Mouse (Mus musculus) adrenal gland, postnatal 14 days (tissue): ENCODE results near the gene Man1c1. TPM values are rescaled to one million over a fixed set of nuclear protein-coding genes. Genes with fewer than 3 reads are reported as not detected.

Experiments
- DNase-seq: peaks from one replicate; pipeline ENCODE4 v3.0.0; 2021; ENCODE audit warnings: mixed read lengths
- total RNA-seq: library from RNA; stranded (reverse); gene quantifications from 2 replicates; pipeline ENCODE4 v1.2.3, GENCODE M21; 2021

The Man1c1 gene
- total RNA-seq, 1 experiment from 2014 or later = 21.5 TPM

DNA sequence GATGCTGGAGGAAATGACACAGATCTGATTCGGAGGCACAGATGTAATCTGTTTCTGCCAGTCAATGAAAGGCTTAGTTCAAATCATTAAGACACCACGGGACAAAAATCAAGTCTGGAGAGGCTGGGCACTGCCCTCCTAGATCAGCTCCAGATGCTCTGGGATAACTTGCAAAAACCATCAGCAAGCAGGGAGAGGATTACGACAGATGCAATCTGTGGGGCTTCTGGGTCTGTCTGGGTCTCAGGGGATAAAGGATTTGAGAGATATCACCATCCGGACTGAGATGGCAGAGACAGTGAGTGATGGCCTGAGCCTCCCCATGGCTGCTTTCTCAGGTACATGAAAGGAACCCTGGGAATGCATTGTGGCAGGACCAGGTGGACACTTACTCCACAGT, 99.6 kb downstream of the Man1c1 start:
- DNase-seq = no peak

DNA sequence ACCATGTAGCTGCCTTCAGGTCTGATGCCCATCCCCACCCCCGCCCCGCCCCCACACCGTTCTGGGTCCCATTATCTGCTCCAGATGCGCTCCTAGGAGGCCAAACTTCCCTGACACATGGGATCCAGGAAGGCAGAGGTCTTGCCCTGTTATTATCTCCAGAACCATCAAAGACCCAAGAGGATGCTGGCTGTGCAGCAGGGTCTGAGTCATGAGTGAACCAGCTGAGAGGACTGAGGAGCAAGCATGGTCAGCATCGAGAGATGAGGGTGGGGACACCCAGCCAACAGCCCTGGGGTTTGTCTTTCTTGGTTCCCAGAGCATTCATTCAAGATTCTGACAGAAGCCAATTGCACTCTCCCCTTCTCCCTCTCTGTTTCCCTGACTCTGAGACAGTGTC, 100.5 kb downstream of the Man1c1 start:
- DNase-seq = no peak

DNA sequence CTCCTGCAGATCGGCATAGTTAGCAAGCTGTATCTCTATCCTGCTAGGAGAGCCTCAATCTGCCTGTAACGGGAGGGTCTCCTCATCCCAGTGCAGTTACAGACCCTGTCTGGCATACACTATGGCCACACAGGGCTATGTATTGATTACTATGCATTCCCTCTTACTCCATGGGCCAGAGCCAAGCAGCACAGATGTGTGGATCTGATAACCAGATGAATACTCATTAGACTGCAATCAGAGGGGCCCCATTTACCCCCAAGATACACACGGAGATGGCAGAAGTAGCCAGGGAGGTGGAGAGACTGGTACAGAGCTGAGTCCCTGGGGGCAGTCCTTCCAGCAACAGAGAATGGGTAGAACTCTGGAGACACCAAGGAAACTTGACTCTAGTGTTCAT, 101.5 kb downstream of the Man1c1 start:
- DNase-seq = no peak

DNA sequence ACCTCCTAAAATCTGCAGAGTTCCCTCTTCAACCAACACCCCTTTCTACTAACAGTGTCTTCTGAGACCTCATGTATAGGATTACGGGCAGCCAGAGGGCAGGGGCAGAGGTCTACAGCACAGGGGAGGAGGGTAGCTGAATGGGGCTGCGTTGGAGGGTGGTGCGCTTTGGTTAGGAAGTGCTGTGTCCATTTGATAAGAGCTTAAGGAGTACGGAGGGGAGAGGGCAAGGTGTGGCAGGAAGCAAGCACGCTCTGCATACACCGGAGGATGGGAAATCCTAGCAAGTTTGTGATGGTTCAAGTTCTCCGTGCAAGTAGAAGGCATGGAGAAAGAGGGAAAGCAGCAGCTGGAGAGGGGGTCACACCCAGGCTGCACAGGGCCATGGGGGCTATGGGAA, 102.1 kb downstream of the Man1c1 start:
- DNase-seq = no peak

DNA sequence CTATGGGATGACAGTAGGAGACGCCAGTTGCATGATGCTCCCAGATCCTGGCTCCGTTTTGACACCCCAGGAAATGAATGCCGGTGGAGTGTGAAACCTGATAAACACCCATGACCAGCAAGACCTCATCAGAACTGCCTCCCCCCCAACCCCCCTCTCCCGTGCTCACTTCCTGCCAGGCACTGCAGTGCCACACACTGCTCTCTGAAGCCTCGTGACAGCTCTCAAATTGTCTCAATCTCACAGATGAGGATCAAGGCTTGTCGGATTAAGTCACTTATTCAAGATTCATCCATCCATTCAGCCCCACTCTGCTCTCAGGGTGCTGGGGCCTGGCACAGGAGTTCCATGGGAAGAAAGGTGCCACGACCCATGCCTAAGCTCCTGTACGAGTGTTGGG, 102.7 kb downstream of the Man1c1 start:
- DNase-seq = no peak

DNA sequence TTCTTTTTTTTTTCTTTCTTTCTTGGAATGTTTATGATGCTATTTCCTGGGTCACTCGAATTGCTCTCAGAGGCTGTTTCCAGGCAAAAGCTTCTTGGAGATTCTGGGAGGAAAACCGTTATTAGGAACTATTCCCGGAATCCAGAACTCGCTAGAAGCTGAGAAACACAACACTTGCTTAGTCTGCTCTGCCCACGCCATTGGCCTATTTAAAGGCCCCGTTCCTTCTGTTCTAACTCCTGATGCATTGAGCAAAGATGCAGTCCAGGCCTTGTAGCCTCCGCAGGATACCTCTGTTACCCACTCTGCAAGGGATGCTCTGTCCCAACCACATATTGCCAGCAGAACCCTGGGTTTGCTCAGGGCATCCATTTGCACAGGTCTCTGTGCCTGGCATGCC, 103.3 kb downstream of the Man1c1 start:
- DNase-seq = no peak

DNA sequence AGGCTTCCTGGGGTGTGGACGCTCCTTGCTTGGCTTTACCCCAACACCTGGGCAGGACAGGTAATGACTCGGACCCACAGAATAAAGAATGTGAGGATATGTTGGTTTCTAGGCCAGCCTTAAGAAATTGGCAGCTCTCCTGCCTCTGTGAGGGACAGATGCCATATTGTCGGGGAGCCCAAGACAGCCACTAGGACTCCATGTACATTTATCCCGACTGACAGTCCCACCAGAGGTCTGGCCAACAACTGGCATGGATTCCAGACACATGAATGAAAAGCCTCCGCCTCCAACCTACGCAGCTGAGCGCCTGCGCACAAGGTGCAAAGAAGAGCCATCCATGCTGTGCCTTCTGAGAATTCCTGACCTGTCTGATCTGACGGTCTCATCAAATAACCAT, 104.0 kb downstream of the Man1c1 start:
- DNase-seq = no peak

DNA sequence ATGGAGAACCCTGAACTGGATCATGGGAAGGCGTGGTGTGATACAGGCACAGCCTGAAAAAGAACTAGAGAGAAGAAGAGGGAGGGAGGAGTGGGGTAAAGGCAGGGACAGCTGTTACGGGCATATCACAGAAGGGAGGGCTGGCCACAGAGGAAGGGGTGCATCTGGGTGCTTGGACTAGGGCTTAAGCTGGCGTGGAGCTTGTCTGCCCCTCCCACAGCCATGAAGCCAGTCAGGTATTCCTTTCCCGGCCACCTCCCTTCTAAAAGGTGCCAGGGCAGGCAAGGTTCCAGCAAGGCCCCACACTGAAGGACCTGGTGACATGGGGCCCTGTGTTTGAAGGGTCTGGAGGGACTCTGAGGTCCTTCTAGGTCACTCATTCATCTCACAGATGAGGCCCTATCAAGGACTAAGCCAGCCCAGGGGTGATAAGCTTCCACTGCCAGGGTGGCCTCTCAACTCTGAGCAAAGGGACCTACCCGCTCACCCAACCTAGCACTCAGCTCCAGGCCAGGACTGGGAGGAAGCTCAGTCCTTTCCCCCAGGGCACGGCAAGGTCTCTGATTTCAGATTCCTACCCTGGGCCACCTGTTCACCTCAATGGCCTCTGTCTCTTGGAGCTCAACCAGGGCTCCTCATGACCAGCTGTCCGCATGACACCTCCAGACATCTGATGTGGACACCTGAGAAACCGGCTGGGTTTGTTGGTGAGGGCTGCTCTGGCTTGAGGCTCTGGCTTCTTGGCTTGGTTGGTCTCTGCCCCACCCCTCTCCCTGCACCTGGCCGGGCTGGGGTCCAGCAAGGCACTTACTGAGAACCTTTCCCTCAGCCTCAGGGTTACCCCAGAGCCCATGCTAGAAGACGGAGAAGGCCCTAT, 107.0 kb downstream of the Man1c1 start:
- no peak for DNase-seq

DNA sequence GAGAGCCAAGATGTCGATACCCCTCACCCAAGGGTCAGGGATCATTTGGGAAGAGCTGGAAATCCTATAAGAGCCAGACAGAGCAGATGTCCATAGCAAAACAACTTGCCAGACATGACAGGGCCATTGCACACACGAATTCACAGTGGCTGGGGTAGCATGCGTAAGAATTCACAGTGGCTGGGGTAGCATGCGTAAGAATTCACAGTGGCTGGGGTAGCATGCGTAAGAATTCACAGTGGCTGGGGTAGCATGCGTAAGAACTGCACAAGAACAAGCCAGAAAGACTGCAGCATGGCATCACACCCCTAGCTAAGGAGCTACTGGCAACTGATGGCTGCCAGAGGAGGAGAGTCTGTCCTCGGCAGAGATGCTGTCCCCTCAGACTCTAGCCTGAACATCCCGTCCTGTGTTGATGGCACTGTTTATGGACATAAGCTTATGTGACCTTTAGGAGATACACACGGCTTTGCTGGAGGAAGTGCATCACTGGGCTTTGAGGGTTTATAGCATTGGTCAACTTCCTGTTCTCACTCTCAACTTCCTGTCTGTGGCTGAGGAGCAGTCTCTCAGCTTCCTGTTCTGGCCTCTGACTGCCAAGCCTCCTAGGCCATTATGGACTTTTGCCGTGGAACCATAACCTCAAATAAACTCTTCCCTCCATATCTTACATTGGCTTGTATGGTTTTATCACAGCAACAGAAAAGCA, 109.2 kb downstream of the Man1c1 start:
- DNase-seq = no peak

DNA sequence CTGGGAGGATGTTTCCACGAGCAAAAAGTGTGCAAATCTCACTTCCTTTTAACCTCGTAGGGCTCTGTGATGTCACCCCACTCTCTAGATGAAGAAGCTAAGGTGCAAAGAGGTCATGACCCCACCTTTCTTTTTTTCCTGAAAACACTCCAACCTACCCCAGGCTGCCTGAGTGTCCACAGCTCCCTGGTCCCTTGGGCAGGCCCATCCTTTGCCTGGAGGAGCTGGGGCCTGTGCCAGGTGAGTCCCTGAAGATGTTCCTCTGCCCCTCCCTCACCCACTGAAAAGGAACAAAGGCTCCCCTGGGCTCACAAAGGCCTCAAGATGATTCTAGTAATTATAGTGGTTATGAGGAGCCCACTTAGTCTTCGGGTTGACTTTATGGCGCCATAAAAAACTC, 111.6 kb downstream of the Man1c1 start:
- no peak for DNase-seq

DNA sequence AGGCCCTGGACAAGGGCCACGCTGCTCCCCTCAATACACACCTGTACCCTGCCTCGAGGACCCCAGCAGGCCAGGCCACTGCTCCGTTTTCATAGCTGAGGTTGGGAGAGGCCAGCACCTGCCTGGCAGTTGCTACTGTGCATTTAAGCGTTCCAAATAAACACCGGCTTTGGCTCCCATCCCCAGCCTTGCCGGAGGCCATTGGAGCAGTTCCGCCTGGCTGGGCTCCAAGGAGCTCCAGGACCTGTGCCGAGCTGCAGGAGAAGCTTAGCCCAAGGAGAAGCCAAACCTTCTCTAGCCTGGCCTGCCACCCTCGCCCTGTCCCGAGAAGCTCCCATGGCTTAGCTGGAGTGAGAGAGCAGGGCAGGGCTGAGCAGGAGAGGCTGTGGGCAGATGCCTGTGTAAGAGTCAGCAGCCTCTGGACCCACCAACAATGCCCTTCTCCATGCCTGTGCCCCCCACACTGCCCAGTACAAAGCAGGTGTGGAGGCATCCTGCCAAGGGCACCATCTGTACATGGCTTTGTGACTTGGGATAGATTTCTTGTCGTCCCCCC, 112.5 kb downstream of the Man1c1 start:
- peak; percentile 91 for DNase-seq

DNA sequence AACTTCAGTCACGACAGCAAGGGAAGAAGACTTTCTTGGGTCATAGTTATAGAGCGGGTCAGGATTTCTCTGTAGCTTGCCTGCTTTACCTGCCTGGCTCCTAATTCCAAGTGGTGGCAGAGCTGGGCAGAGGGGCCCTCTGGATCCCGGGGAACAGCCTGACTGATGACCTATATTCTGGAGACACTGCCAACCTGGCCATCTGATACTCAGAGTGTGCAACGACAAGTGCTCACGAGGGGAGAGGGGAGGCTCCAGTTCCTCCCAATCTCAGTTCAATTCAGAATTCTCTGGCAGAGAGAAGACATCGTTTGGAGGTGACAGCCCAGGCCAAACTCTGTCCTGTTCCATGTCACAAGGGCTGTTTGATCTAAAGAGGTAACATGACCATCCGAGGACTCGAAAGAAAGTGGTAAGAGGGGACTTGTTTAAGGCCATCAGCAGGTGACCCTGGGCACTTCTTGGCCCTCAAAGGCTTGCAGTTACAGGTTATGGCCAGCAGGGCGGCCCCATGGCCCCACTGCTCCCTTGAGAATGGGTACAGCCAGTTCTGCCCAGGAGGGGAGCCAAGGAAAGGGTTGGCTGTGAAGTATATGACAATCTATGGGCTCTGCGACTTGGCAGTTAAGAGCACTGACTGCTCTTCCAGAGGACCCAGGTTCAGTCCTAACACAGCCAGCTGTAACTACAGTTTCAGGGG, 113.7 kb downstream of the Man1c1 start:
- peak; percentile 49 for DNase-seq

DNA sequence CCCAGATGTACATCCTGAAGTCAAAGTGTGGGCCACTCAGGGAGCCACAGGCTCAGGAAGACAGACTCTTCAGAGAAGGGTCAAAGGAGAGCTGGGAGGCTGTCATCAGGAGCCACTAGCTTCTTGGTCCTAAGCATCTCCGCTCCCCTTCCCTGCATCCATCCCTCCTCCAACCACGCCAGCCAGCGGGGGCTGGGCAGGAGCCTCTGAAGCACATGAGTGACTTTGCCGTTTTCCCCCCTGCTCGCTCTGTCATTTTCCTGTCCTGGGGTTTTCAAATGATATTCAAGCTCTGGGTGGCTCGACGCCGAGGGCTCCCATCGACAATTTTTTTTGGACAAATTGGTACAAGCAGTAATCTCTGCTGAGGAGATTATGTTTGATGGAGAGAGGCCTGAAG, 114.3 kb downstream of the Man1c1 start:
- DNase-seq = no peak

DNA sequence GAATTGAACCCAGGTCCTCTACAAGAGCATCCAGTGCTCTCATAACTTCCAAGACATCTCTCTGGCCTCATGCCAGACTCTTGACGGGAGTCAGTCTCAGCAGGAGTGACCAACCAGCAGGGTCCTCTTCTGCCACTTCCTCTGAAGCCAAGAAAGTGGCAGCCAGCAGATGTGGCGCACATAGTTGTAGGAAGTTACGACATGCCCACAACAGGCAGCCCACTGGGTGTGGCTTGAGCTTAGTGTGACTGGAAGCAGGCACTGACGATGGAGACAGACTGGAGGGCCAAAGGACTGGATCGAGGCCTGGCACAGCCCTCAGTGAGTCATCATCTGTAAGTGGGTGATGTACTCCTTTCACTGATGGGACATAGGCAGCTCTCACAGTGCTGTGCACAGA, 115.1 kb downstream of the Man1c1 start:
- peak; percentile 52 for DNase-seq

DNA sequence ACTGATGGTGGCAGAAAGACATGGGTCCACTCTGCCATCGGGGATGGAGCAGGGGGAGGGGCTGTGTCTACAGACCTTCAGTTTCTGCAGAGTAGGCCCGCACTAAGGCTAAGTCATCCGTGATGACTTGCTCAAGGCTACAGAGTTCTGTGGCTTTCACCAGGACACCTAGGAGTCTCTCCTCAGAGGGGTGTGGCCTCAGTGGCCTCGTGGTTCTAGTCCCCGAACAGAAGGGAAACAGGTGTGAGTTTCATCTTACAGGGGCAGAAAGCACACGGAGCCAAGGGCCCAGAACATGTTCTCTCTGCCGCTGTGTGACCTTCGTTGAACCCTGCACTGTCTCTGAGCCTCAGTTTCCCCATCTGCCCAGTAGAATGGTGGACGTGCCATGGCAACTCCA, 115.8 kb downstream of the Man1c1 start:
- DNase-seq = no peak

DNA sequence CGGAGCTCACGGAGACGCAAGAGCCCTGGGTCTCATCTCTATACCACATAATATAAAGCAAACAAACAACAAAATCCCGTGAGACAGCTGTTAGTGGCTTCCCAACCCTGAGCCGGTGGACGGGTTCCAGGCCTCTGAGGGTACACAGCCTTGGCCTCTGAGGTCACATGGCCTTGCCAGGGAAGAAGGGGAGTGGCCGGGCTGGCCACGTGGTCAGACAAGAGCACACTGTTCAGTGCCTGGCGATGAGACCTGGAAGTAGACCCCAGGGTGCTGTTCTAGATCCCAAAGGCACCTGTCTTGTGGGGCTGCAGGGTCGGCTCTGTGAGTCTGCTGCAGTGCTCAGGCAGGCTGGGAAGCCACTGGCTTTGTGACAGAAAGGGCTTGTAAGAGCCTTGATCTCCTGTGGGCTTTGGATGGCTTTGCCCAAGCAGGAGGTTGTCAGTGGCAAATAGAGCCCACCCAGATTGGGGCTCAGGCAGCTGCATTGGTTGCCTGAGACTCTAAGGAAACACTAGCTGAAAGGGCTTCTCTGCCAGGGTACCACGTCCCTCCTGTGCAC, 116.4 kb downstream of the Man1c1 start:
- DNase-seq = peak; percentile 80

DNA sequence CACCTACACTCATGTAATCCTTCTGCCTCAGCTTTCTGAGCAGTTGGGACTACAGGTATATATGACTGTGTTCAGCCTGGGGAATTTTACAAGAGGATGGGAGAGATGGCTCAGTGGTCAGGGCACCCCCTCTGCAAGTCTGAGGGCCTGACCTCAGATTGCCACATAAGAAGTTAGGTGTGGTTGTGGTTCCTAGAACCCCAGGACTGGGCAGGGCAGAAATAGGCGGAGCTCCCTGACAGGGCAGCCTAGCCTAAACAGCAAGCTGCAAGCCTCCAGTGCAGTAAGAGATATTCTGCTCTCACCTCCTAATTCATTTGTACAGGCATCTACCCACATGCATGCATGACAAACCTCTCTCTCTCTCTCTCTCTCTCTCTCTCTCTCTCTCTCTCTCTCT, 117.5 kb downstream of the Man1c1 start:
- no peak for DNase-seq

DNA sequence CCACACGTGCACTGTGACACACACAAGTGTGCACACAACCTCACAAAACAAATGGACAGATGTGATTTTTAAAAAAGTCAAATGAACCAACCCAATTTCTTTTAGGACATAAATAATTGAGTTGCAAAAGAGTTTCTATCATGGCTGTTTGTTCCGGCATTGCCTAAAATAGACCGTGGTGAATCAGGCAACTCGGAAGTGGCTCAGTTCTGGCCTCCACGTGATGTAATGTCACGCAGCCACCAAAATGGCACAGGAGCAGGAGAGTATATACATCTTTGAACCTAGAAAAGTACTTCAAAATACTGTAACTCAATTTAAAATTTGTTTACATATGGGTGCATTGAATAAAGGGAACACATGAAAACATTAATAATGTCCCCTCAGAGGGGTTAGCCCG, 118.0 kb downstream of the Man1c1 start:
- DNase-seq = no peak

DNA sequence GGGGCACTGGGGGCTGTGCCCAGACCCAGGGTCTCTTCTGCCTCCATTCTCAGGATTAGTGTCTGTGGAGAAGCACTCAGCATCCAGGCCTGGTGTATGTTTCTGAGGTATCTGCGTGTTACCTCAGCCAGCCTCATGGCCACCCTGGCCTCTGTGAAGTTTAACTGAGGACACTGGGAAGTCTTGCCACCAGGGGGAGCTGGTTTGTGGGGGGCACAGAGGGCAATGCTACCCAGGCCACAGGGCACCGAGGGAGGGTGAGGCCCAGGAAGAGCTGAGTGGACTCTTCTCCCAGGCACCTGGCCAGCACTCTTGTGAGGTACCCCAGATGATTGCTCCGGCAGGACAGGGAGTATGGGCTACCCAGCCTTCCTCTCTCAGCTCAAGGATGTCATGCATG, 120.6 kb downstream of the Man1c1 start:
- peak; percentile 74 for DNase-seq

DNA sequence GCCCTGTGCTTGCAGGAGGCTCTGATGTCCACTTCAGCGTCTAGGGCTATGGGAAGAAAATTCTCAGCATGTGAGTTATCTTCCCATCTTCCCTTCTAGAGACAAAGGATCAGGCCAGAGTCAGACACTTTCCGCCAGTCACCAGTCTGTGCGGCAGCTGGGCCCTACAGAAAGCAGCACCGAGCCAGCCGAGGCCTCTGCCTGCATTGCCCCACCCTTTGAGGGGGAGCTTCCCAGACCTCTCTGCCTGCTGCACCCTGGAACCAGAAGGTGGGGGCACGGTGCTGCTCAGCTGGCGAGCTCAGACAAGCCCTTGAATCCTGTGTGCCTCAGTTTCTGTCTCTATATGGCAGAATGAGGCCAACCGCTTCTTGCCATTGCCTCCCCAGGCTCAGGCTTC, 122.7 kb downstream of the Man1c1 start:
- no peak for DNase-seq

DNA sequence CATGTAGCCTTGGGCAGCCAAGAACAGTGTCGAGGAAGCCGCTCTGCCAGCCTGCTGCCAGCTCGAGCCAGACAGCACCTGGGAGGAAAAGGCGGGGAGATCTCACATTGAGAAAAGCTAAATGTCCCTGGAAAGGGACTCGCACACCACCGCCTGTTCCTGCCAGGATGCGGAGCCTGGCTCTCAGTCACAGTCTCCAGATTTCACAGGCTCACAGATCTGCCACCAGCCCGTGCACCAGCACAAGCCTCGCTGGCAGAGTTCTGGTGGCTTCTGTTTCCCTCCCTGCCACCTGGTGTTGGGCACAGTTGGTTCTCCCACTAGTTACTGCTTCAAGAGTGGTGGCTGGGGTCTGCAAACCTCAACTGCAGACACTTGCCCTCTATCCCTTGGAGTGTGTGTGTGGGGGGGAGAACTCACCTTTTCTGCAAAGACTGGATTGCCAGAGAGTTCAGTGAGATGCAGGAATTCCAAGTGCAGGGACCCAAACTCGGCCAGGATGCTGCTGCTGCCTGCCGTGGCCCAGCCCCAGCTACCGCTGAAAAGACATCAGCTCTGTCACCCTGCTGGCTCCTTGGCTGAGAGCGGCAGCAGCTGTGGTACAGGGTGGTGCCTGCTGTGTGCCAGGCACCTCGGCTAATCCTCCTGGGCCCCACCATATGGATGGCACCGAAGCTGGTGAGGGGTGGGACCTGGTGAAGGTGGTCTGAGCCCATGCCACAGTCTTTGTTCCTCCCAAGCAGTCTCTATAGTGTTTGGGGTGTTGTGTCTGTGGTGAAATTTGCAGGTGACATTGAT, 123.5 kb downstream of the Man1c1 start:
- no peak for DNase-seq

DNA sequence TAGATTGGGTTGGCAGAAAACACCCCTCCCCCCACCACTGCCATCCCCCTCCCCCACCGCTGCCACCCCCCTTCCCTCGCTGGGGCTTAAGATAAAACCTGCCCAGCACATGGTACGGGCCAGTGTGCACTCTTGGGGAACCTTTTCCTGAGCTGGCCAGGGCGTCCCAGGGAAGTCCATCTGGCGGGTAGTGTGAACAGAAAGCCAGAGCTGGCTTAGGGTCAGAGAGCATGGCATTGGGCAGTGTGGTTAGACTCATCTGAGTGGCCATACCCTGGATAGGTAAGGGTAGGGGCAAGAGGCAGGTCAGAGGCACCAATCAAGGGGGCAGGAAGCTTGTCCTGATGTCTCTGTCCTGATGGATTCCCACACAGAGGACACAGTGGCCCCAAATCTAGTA, 124.5 kb downstream of the Man1c1 start:
- DNase-seq = no peak
